Mouse (Mus musculus) forebrain, embryonic 12.5 days (tissue): ENCODE results near the gene Cnga3. TPM values are rescaled to one million over a fixed set of nuclear protein-coding genes. Genes with fewer than 3 reads are reported as not detected.

ENCODE experiments used
- ATAC-seq: fragments of 200-750 bp; cut with Nextera tagmentation; 2 replicates; pipeline ENCODE4 v1.8.0; 2017; ENCODE audit warnings: moderate TSS enrichment; ENCODE audit not compliant: low FRiP score
- H3K27ac ChIP-seq: fragments of 300-500 bp; sonication (generic); 2 replicates; pipeline ENCODE4 v1.5.1; 2016; ENCODE audit warnings: mild to moderate bottlenecking
- H3K27me3 ChIP-seq: fragments of 300-500 bp; sonication (generic); 2 replicates; pipeline ENCODE4 v1.6.1; 2016; ENCODE audit warnings: mild to moderate bottlenecking
- H3K36me3 ChIP-seq: fragments of 300-500 bp; sonication (generic); replicated peaks from 2 replicates; pipeline ENCODE4 v1.6.1; 2016; ENCODE audit warnings: mild to moderate bottlenecking
- H3K4me1 ChIP-seq: fragments of 300-500 bp; sonication (generic); 2 replicates; pipeline ENCODE4 v1.6.1; 2016
- H3K4me2 ChIP-seq: fragments of 300-500 bp; sonication (generic); 2 replicates; pipeline ENCODE4 v1.6.1; 2016; ENCODE audit warnings: mild to moderate bottlenecking, moderate library complexity
- H3K4me3 ChIP-seq: fragments of 300-500 bp; sonication (generic); replicated peaks from 2 replicates; pipeline ENCODE4 v1.5.1; 2016; ENCODE audit warnings: mild to moderate bottlenecking
- H3K9ac ChIP-seq: fragments of 300-500 bp; sonication (generic); 2 replicates; pipeline ENCODE4 v1.6.1; 2016; ENCODE audit warnings: mild to moderate bottlenecking
- H3K9me3 ChIP-seq: fragments of 300-500 bp; sonication (generic); 2 replicates; pipeline ENCODE4 v1.6.1; 2016
- WGBS: fragments of 180-500 bp; shearing (Covaris S2); methylation state at CpG from one replicate; pipeline ENCODE4 v1.1.7; 2016; 5-methylcytosine and 5-hydroxymethylcytosine counted together
- polyA plus RNA-seq: library from polyadenylated mRNA; unstranded; fragments of >200 nt; fragmentation: Nextera tagmentation; extraction: Ambion mirVana; gene quantifications from 2 replicates; pipeline ENCODE4 v1.2.1, GENCODE M21; 2016

The Cnga3 gene
- polyA plus RNA-seq, 1 experiment from 2014 or later, result not detected

DNA sequence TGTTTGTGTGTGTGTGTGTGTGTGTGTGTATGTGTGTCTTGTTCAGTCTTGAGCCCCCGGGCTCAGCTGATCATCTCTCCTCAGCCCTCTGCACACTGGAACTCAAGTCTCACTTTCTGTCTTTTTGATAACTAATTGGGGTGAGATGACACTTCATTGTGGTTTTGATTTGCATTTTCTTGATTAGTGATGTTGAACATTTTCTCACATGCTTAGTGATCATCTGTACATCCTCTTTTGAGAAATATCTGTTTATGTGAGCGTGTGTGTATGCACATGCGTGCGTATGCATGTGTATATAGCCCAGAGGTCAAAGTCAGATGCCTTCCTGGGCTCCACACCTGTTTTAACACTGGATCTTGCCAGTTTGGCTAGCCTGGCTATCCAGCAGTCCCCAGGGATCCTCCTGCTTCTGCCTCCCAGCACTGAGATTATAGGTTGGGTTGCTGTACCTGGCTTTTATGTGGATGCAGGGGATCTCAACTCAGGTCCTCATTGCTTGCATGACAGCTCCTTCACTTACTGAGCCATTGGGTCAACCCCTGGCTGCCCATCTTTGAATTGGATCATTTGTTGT, 95.8 kb downstream of the Cnga3 start:
- WGBS, result 91% methylated on average over 4 of the region's 4 CpGs
- Histone ChIP-seq H3K4me2 (no peak overlapping the region), H3K36me3 (no peaks in the 10 kb centered on the region), H3K9me3 (no peaks in the 10 kb centered on the region), H3K4me3 (no peak overlapping the region), H3K9ac (no peak overlapping the region), H3K27me3 (no peaks in the 10 kb centered on the region), H3K4me1 (peaks cover 8% of the 10 kb centered on the region; the same call in 1 of the 2 replicates), H3K27ac (no peak overlapping the region)
- ATAC-seq, result no peak

Other genes with a start within 250 kb of the Cnga3 start
- 0.82 and 1.8 TPM in 2 replicates for gene Vwa3b, start 187.8 kb upstream of the Cnga3 start, polyA plus RNA-seq
- gene Inpp4a, start 85.4 kb downstream of the Cnga3 start, polyA plus RNA-seq, result 21.3 and 26.9 TPM in 2 replicates
- 51.8 and 53.3 TPM in 2 replicates for gene Coa5, start 215.7 kb downstream of the Cnga3 start, polyA plus RNA-seq
- gene Unc50, start 215.7 kb downstream of the Cnga3 start, polyA plus RNA-seq, result 108 and 110 TPM in 2 replicates